Mouse (Mus musculus): ENCODE data around the gene Nfe2l2. TPM values are rescaled to one million over a fixed set of nuclear protein-coding genes. Genes with fewer than 3 reads are reported as not detected.

The Nfe2l2 gene
- total RNA-seq, 2 experiments from 2014 or later: 63.5 to 64.6 TPM

GRCm38 (mm10) chr2:75690656-75691055 lies 13.8 kb downstream of the Nfe2l2 start:
- DNase-seq: no peak
- intact Hi-C loops (cut with DNase I): no loop called here

- DNase-seq: peak in 1 of 2 experiments; percentile 21
- intact Hi-C loops (cut with DNase I): loop anchor here (10.0 kb wide), 1 partner anchor 275 kb away; no protein-coding TSS in a partner anchor
Observed at GRCm38 (mm10) chr2:75689482-75690158, 14.8 kb downstream of the Nfe2l2 start.

GRCm38 (mm10) chr2:75688901-75689300 lies 15.5 kb downstream of the Nfe2l2 start:
- intact Hi-C loops (cut with DNase I): loop anchor here (10.0 kb wide), 1 partner anchor 276 kb away; no protein-coding TSS in a partner anchor
- DNase-seq: no peak

- intact Hi-C loops (cut with DNase I): loop anchor here (10.0 kb wide), 1 partner anchor 278 kb away; no protein-coding TSS in a partner anchor
Observed at GRCm38 (mm10) chr2:75687040-75687749, 17.2 kb downstream of the Nfe2l2 start.

GRCm38 (mm10) chr2:75685458-75685861 lies 19.0 kb downstream of the Nfe2l2 start:
- DNase-seq: no peak
- intact Hi-C loops (cut with DNase I): loop anchor here (2.0 to 10.0 kb wide), 2 partner anchors 17 to 279 kb away; no protein-coding TSS in a partner anchor

More at GRCm38 (mm10) chr2:75687040-75687749, 17.2 kb downstream of the Nfe2l2 start:
- DNase-seq: no peak

GRCm38 (mm10) chr2:75684526-75684925 lies 19.9 kb downstream of the Nfe2l2 start:
- intact Hi-C loops (cut with DNase I): loop anchor here (2.0 to 10.0 kb wide), 2 partner anchors 18 to 280 kb away; no protein-coding TSS in a partner anchor
- DNase-seq: no peak

GRCm38 (mm10) chr2:75682978-75683709 lies 21.3 kb downstream of the Nfe2l2 start:
- intact Hi-C loops (cut with DNase I): loop anchor here (10.0 kb wide), 1 partner anchor 282 kb away; no protein-coding TSS in a partner anchor
- DNase-seq: peak; percentile 75 to 78

GRCm38 (mm10) chr2:75681439-75681838 lies 23.0 kb downstream of the Nfe2l2 start:
- DNase-seq: peak in 1 of 2 experiments; percentile 61
- intact Hi-C loops (cut with DNase I): loop anchor here (10.0 kb wide), 1 partner anchor 283 kb away; no protein-coding TSS in a partner anchor

GRCm38 (mm10) chr2:75679947-75680346 lies 24.5 kb downstream of the Nfe2l2 start:
- intact Hi-C loops (cut with DNase I): loop anchor here (2.0 to 10.0 kb wide), 2 partner anchors 17 to 285 kb away; no protein-coding TSS in a partner anchor

GRCm38 (mm10) chr2:75676567-75676966 lies 27.9 kb downstream of the Nfe2l2 start:
- intact Hi-C loops (cut with DNase I): no loop called here
- no peak for DNase-seq

More at GRCm38 (mm10) chr2:75679947-75680346, 24.5 kb downstream of the Nfe2l2 start:
- DNase-seq: no peak

GRCm38 (mm10) chr2:75672561-75672960 lies 31.9 kb downstream of the Nfe2l2 start:
- intact Hi-C loops (cut with DNase I): no loop called here
- no peak for DNase-seq

- intact Hi-C loops (cut with DNase I): no loop called here
Observed at GRCm38 (mm10) chr2:75671337-75671660, 33.1 kb downstream of the Nfe2l2 start.

GRCm38 (mm10) chr2:75670446-75671336 lies 33.8 kb downstream of the Nfe2l2 start:
- intact Hi-C loops (cut with DNase I): loop anchor here (1.0 kb wide), 1 partner anchor 9 kb away; no protein-coding TSS in a partner anchor
- DNase-seq: no peak

More at GRCm38 (mm10) chr2:75671337-75671660, 33.1 kb downstream of the Nfe2l2 start:
- DNase-seq: no peak

GRCm38 (mm10) chr2:75669491-75670445 lies 34.7 kb downstream of the Nfe2l2 start:
- no peak for DNase-seq
- intact Hi-C loops (cut with DNase I): loop anchor here (1.0 kb wide), 1 partner anchor 8 kb away; no protein-coding TSS in a partner anchor

GRCm38 (mm10) chr2:75661106-75661505 lies 43.3 kb downstream of the Nfe2l2 start:
- intact Hi-C loops (cut with DNase I): loop anchor here (1.0 to 2.0 kb wide), 2 partner anchors 9 to 44 kb away; partner anchors contain the start of gene Nfe2l2
- no peak for DNase-seq

GRCm38 (mm10) chr2:75660255-75660948 lies 44.0 kb downstream of the Nfe2l2 start:
- DNase-seq: no peak
- intact Hi-C loops (cut with DNase I): loop anchor here (2.0 kb wide), 1 partner anchor 44 kb away; the partner anchor contains the start of gene Nfe2l2

GRCm38 (mm10) chr2:75659629-75659960 lies 44.8 kb downstream of the Nfe2l2 start:
- intact Hi-C loops (cut with DNase I): loop anchor here (2.0 kb wide), 1 partner anchor 47 kb away; no protein-coding TSS in a partner anchor
- DNase-seq: peak; percentile 95 to 96
